Mouse (Mus musculus) ovary, postnatal 10 days (tissue): ENCODE results near the gene Tmem98.

Experiments
- DNase-seq: peaks from one replicate; pipeline ENCODE4 v3.0.0; 2022; ENCODE audit warnings: low spot score

Tmem98 gene

GRCm38 (mm10) chr11:80854908-80855307 is 44.9 kb downstream of the Tmem98 start:
- no peak for DNase-seq

GRCm38 (mm10) chr11:80856827-80857226 is 46.9 kb downstream of the Tmem98 start:
- no peak for DNase-seq

GRCm38 (mm10) chr11:80858065-80858464 is 48.1 kb downstream of the Tmem98 start, which contains the start of gene Spaca3:
Gene Spaca3 (plus strand): TSS chr11:80858365.
- no peak for DNase-seq

- no peak for DNase-seq
These were observed 53.0 kb downstream of the Tmem98 start for GRCm38 (mm10) chr11:80862941-80863340.

GRCm38 (mm10) chr11:80868039-80868438 is 58.1 kb downstream of the Tmem98 start:
- no peak for DNase-seq
